Mouse (Mus musculus): Measurements from ENCODE around the gene Klc3. TPM values are rescaled to one million over a fixed set of nuclear protein-coding genes. Genes with fewer than 3 reads are reported as not detected.

Gene Klc3
- total and polyA plus RNA-seq, 3 experiments, result 0.42 to 3.6 TPM; not detected in 1

GRCm38 (mm10) chr7:19359299-19359891 is 44.5 kb downstream of the Klc3 start, which contains the start of the genes Cd3eap and Ppp1r13l (continued):
- TF ChIP-seq MEF2A (IDR thresholded peaks at IDR 0.05; ENCODE audit: extremely low read depth, insufficient replicate concordance, low read depth, low read length, poor library complexity, severe bottlenecking), result no peak
- no peak for TF ChIP-seq MYB (IDR thresholded peaks at IDR 0.05; ENCODE audit: low read depth, low read length)
- peak; percentile 95 for TF ChIP-seq MAX (IDR thresholded peaks at IDR 0.05; ENCODE audit: low read length)

- peak overlapping the region; percentile 58 to 66 for H3K4me3 ChIP-seq (ENCODE audit: control insufficient read depth in 1 of 2, insufficient read depth in 1 of 2, low read depth in 2 of 2, low read length in 2 of 2)
- H3K27me3 ChIP-seq (ENCODE audit: control insufficient read depth in 1 of 2, insufficient read depth in 2 of 2, low read length in 2 of 2), result no peaks in the 10 kb centered on the region
- H3K9ac ChIP-seq (ENCODE audit: control insufficient read depth, low read depth, low read length, poor library complexity, severe bottlenecking), result peak overlapping the region; percentile 75
- H3K79me2 ChIP-seq (ENCODE audit: control insufficient read depth, insufficient read depth, low read length, poor library complexity), result peaks cover 10% of the 10 kb centered on the region
- 0 out of 4 replicates have a peak, but pooled peaks cover 0 to 2% of the 10 kb centered on the region in 2 experiments for H3K36me3 ChIP-seq (ENCODE audit: control insufficient read depth in 1 of 2, insufficient read depth in 2 of 2, low read length in 2 of 2)
- TF ChIP-seq E2F4 (IDR thresholded peaks at IDR 0.05; ENCODE audit: borderline replicate concordance, low read depth, low read length), result no peak
- TF ChIP-seq NRF1 (IDR thresholded peaks at IDR 0.05; ENCODE audit: insufficient read depth, low read depth, low read length, poor library complexity, severe bottlenecking), result no peak
- no peak for TF ChIP-seq MAFK (IDR thresholded peaks at IDR 0.05; ENCODE audit: borderline replicate concordance, low read depth, low read length)
- TF ChIP-seq ZNF384 (IDR thresholded peaks at IDR 0.05; ENCODE audit: low read depth, low read length), result no peak
- no peak for TF ChIP-seq TCF12 (IDR thresholded peaks at IDR 0.05; ENCODE audit: low read depth, low read length)
- TF ChIP-seq GATA1 (IDR thresholded peaks at IDR 0.05; ENCODE audit: low read depth, low read length), result no peak
- no peak for TF ChIP-seq POLR2AphosphoS5 (IDR thresholded peaks at IDR 0.05; ENCODE audit: borderline replicate concordance, low read depth, low read length)
- no peak for TF ChIP-seq CHD1 (IDR thresholded peaks at IDR 0.05; ENCODE audit: low read depth, low read length)
- no peak for TF ChIP-seq CHD2 (IDR thresholded peaks at IDR 0.05; ENCODE audit: low read length)
- TF ChIP-seq TBP (IDR thresholded peaks at IDR 0.05; ENCODE audit: low read depth, low read length), result no peak
- no peak for TF ChIP-seq SIN3A (IDR thresholded peaks at IDR 0.05; ENCODE audit: low read length)
- no peak for TF ChIP-seq ZKSCAN1 (IDR thresholded peaks at IDR 0.05; ENCODE audit: low read depth, low read length)
- no peak for TF ChIP-seq ETS1 (IDR thresholded peaks at IDR 0.05; ENCODE audit: low read depth, low read length)
- H3K27ac ChIP-seq (ENCODE audit: control insufficient read depth, low read depth, low read length), result no peak overlapping the region
- peaks cover 0 to 13% of the 10 kb centered on the region in 2 experiments; a peak in 2 of 4 replicates for H3K4me1 ChIP-seq (ENCODE audit: control insufficient read depth in 1 of 2, insufficient read depth in 2 of 2, low read length in 2 of 2)
- H3K9me3 ChIP-seq (replicated peaks; ENCODE audit: insufficient read depth, low read length), result no peaks in the 10 kb centered on the region
- peak; percentile 33 for DNase-seq (ENCODE audit: low read depth, low spot score)
These were observed 45.3 kb downstream of the Klc3 start for GRCm38 (mm10) chr7:19358634-19359033.

All from MEL (cell line).